Mouse (Mus musculus): Measurements from ENCODE around the gene Dctn2. TPM values are rescaled to one million over a fixed set of nuclear protein-coding genes. Genes with fewer than 3 reads are reported as not detected.

Gene Dctn2
- polyA plus RNA-seq, 1 experiment from 2014 or later, result 358 TPM

- no peaks in the 10 kb centered on the region for H3K9me3 ChIP-seq (ENCODE audit: control insufficient read depth, low read length)
- H3K4me3 ChIP-seq (ENCODE audit: low read length), result no peak overlapping the region
- no peak overlapping the region for H3K9ac ChIP-seq (ENCODE audit: low read depth, low read length)
- no peak overlapping the region for H3K4me2 ChIP-seq (ENCODE audit: low read length)
- no peak overlapping the region for H3K27ac ChIP-seq (ENCODE audit: low read depth, low read length)
- WGBS, result 77% methylated on average over 2 of the region's 2 CpGs
- no peak for ATAC-seq
- peaks cover 4% of the 10 kb centered on the region; the same call in 1 of the 2 replicates for H3K4me1 ChIP-seq (ENCODE audit: control insufficient read depth, insufficient read depth, low read depth, low read length)
- H3K27me3 ChIP-seq (replicated peaks; ENCODE audit: control insufficient read depth, insufficient read depth, low read length), result 0 out of 2 replicates have a peak, but pooled peaks cover 2% of the 10 kb centered on the region
- no peaks in the 10 kb centered on the region for H3K36me3 ChIP-seq (ENCODE audit: control insufficient read depth, insufficient read depth, low read length)
Measured at GRCm38 (mm10) chr10:127317277-127317676, 51.1 kb downstream of the Dctn2 start.

- no peak for ATAC-seq
- no peaks in the 10 kb centered on the region for H3K36me3 ChIP-seq (ENCODE audit: control insufficient read depth, insufficient read depth, low read length)
- no peak overlapping the region for H3K9ac ChIP-seq (ENCODE audit: low read depth, low read length)
- 57% methylated on average over 4 of the region's 4 CpGs for WGBS
- no peaks in the 10 kb centered on the region for H3K4me1 ChIP-seq (ENCODE audit: control insufficient read depth, insufficient read depth, low read depth, low read length)
- no peak overlapping the region for H3K4me2 ChIP-seq (ENCODE audit: low read length)
- H3K9me3 ChIP-seq (ENCODE audit: control insufficient read depth, low read length), result no peaks in the 10 kb centered on the region
- H3K27me3 ChIP-seq (replicated peaks; ENCODE audit: control insufficient read depth, insufficient read depth, low read length), result peaks cover 5% of the 10 kb centered on the region; the same call in 1 of the 2 replicates
- H3K27ac ChIP-seq (ENCODE audit: low read depth, low read length), result no peak overlapping the region
- no peak overlapping the region for H3K4me3 ChIP-seq (ENCODE audit: low read length)
Measured at GRCm38 (mm10) chr10:127318009-127318408, 51.8 kb downstream of the Dctn2 start.

- no peak overlapping the region for H3K27ac ChIP-seq (ENCODE audit: low read depth, low read length)
- H3K36me3 ChIP-seq (ENCODE audit: control insufficient read depth, insufficient read depth, low read length), result no peaks in the 10 kb centered on the region
- no peak for ATAC-seq
- H3K4me3 ChIP-seq (ENCODE audit: low read length), result no peak overlapping the region
- H3K27me3 ChIP-seq (replicated peaks; ENCODE audit: control insufficient read depth, insufficient read depth, low read length), result peaks cover 16% of the 10 kb centered on the region
- no peaks in the 10 kb centered on the region for H3K4me1 ChIP-seq (ENCODE audit: control insufficient read depth, insufficient read depth, low read depth, low read length)
- H3K9ac ChIP-seq (ENCODE audit: low read depth, low read length), result no peak overlapping the region
- no peaks in the 10 kb centered on the region for H3K9me3 ChIP-seq (ENCODE audit: control insufficient read depth, low read length)
- H3K4me2 ChIP-seq (ENCODE audit: low read length), result no peak overlapping the region
- WGBS, result 80% methylated on average over 7 of the region's 7 CpGs
Measured at GRCm38 (mm10) chr10:127319969-127320368, 53.8 kb downstream of the Dctn2 start.

DNA sequence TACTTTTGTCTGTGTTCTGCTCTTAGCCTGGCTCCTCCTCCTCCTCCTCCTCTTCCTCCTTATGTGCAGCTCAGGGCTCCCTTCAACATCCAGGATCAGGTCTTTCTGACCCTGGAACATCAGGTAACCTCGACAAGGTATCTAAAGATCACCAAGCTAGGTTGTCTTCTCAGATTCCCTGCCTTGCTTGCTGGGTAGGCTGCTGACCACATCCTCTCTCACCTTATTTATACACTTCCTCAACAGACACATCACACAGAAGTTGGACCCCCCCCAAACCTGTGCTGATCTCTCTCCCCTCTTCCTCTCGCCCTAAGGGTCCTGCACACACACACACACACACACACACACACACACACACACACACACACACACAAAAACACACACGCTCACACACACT is 55.5 kb downstream of the Dctn2 start, which contains the start of gene Arhgap9:
Arhgap9 (plus strand) TSS at position 344 of the 400 bp plus-strand sequence.
- Histone ChIP-seq H3K9ac (ENCODE audit: low read depth, low read length) (no peak within 1 kb of the TSS), H3K4me3 (ENCODE audit: low read length) (no peak within 1 kb of the TSS), H3K27me3 (replicated peaks; ENCODE audit: control insufficient read depth, insufficient read depth, low read length) (peaks cover 30% of the 10 kb centered on the region), H3K4me2 (ENCODE audit: low read length) (no peak within 1 kb of the TSS), H3K4me1 (ENCODE audit: control insufficient read depth, insufficient read depth, low read depth, low read length) (peaks cover 8% of the 10 kb centered on the region), H3K36me3 (ENCODE audit: control insufficient read depth, insufficient read depth, low read length) (no peaks in the 10 kb centered on the region), H3K9me3 (ENCODE audit: control insufficient read depth, low read length) (no peaks in the 10 kb centered on the region), H3K27ac (ENCODE audit: low read depth, low read length) (no peak within 1 kb of the TSS)
- no peak for ATAC-seq
- WGBS, result 87% methylated on average over 3 of the region's 3 CpGs

- 66% methylated on average over 13 of the region's 13 CpGs for WGBS
Measured at GRCm38 (mm10) chr10:127322178-127322577, 56.0 kb downstream of the Dctn2 start.

DNA sequence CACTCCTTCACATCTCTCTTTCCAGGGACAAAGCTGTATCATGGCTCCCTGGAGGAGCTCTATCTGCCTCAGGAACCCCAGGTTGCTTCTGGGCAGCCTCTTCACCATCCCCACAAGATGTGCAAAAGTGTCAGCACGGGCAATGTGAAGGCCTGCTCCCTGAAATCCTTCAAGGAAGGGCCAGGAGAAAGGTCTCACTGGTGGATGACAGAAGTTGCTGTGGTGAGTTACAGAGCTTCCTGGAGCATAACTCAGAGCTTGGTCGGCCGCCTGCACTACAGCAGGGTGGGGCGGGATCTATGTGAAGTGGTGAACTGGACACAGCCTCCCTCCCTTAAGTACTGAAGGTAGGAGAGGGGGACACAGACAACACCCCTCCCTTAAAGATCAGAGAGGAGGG is 56.5 kb downstream of the Dctn2 start:
- Histone ChIP-seq H3K27ac (ENCODE audit: low read depth, low read length) (no peak overlapping the region), H3K4me1 (ENCODE audit: control insufficient read depth, insufficient read depth, low read depth, low read length) (peaks cover 10% of the 10 kb centered on the region), H3K9ac (ENCODE audit: low read depth, low read length) (no peak overlapping the region), H3K4me2 (ENCODE audit: low read length) (no peak overlapping the region), H3K36me3 (ENCODE audit: control insufficient read depth, insufficient read depth, low read length) (no peaks in the 10 kb centered on the region), H3K4me3 (ENCODE audit: low read length) (no peak overlapping the region), H3K9me3 (ENCODE audit: control insufficient read depth, low read length) (0 out of 2 replicates have a peak, but pooled peaks cover 2% of the 10 kb centered on the region), H3K27me3 (replicated peaks; ENCODE audit: control insufficient read depth, insufficient read depth, low read length) (peaks cover 37% of the 10 kb centered on the region)
- 85% methylated on average over 4 of the region's 4 CpGs for WGBS
- no peak for ATAC-seq

More at GRCm38 (mm10) chr10:127322178-127322577, 56.0 kb downstream of the Dctn2 start:
- Histone ChIP-seq H3K9ac (ENCODE audit: low read depth, low read length) (no peak overlapping the region), H3K36me3 (ENCODE audit: control insufficient read depth, insufficient read depth, low read length) (no peaks in the 10 kb centered on the region), H3K9me3 (ENCODE audit: control insufficient read depth, low read length) (0 out of 2 replicates have a peak, but pooled peaks cover under 1% of the 10 kb centered on the region), H3K4me1 (ENCODE audit: control insufficient read depth, insufficient read depth, low read depth, low read length) (peaks cover 10% of the 10 kb centered on the region), H3K27ac (ENCODE audit: low read depth, low read length) (no peak overlapping the region), H3K4me3 (ENCODE audit: low read length) (no peak overlapping the region), H3K27me3 (replicated peaks; ENCODE audit: control insufficient read depth, insufficient read depth, low read length) (peaks cover 32% of the 10 kb centered on the region), H3K4me2 (ENCODE audit: low read length) (no peak overlapping the region)
- no peak for ATAC-seq

DNA sequence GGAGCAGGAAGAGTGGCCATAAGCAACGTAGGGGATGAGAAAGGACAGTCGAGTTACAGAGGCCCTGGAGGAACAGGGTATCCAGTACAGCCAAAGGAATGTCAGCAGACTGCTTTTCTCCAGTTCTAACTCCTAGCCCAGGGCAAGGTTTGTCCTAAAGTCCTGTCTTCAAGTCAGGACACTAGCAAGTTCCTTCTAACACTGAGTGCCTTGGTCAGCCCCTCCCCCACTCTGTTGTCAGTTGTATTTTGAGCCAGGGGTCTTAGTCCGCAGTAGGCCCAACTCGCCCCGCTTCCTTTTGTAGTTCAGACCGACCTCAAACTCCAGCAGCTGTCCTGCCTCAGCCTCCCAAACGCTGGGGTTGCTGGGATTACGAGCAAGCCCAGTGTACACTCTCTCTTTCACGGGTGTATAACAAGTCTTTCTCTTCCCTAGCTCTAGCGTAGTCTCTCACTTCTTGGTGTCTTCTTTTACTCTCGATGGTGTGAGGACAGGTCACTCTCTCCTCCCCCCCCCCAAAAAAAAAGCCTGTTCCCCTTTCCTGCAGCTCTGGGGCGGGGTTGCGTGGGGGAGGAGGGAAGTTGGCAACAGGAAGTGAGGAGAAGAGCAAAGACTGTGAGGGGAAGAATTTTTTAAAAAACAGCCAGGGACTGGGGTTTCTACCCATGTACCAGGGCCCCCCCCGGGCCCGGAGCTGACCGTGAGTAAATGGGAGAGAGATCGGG is 57.1 kb downstream of the Dctn2 start:
- Histone ChIP-seq H3K27ac (ENCODE audit: low read depth, low read length) (no peak overlapping the region), H3K27me3 (replicated peaks; ENCODE audit: control insufficient read depth, insufficient read depth, low read length) (peaks cover 44% of the 10 kb centered on the region)
- WGBS, result 82% methylated on average over 17 of the region's 17 CpGs

GRCm38 (mm10) chr10:127324495-127324894 is 58.3 kb downstream of the Dctn2 start:
- H3K4me2 ChIP-seq (ENCODE audit: low read length), result no peak overlapping the region
- H3K4me1 ChIP-seq (ENCODE audit: control insufficient read depth, insufficient read depth, low read depth, low read length), result peaks cover 10% of the 10 kb centered on the region
- 0 out of 2 replicates have a peak, but pooled peaks cover 2% of the 10 kb centered on the region for H3K9me3 ChIP-seq (ENCODE audit: control insufficient read depth, low read length)
- no peaks in the 10 kb centered on the region for H3K36me3 ChIP-seq (ENCODE audit: control insufficient read depth, insufficient read depth, low read length)
- peaks cover 53% of the 10 kb centered on the region for H3K27me3 ChIP-seq (replicated peaks; ENCODE audit: control insufficient read depth, insufficient read depth, low read length)
- no peak overlapping the region for H3K27ac ChIP-seq (ENCODE audit: low read depth, low read length)
- H3K9ac ChIP-seq (ENCODE audit: low read depth, low read length), result no peak overlapping the region
- ATAC-seq, result no peak
- no peak overlapping the region for H3K4me3 ChIP-seq (ENCODE audit: low read length)
- WGBS, result 24% methylated on average over 3 of the region's 7 CpGs

More for the DNA sequence above, 57.1 kb downstream of the Dctn2 start:
- peaks cover 10% of the 10 kb centered on the region for H3K4me1 ChIP-seq (ENCODE audit: control insufficient read depth, insufficient read depth, low read depth, low read length)
- 0 out of 2 replicates have a peak, but pooled peaks cover 2% of the 10 kb centered on the region for H3K9me3 ChIP-seq (ENCODE audit: control insufficient read depth, low read length)
- no peak overlapping the region for H3K4me3 ChIP-seq (ENCODE audit: low read length)
- no peak for ATAC-seq
- no peak overlapping the region for H3K9ac ChIP-seq (ENCODE audit: low read depth, low read length)
- no peaks in the 10 kb centered on the region for H3K36me3 ChIP-seq (ENCODE audit: control insufficient read depth, insufficient read depth, low read length)
- H3K4me2 ChIP-seq (ENCODE audit: low read length), result no peak overlapping the region

DNA sequence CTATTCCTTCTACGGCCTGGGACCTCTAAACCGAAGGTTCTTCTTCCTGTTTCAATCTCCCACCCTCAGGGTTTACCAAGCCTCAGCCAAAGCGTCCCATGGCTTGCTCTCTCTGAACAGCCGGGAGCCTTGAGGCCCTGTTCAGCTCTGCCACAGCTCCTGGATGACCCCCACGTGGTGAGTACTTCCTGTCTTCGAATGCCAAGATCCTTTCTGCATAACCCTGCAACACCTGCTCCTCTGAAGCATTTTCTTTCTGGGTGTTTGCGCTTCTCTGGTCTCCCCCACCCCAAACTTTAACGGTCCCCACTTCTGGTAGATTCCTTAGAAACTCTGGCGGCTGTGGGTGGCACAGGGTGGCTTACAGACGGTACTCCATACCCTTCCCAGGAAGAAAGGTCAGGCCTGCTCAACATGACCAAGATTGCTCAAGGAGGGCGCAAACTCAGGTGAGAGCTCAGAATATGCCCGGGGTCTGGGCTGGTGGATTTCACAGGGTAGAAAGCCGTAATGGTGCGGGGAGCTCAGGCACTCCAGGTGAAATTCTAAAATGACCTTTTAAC is 59.4 kb downstream of the Dctn2 start:
- Histone ChIP-seq H3K4me1 (ENCODE audit: control insufficient read depth, insufficient read depth, low read depth, low read length) (peaks cover 10% of the 10 kb centered on the region), H3K27ac (ENCODE audit: low read depth, low read length) (no peak overlapping the region), H3K4me2 (ENCODE audit: low read length) (no peak overlapping the region; the same call in 1 of the 2 replicates), H3K36me3 (ENCODE audit: control insufficient read depth, insufficient read depth, low read length) (no peaks in the 10 kb centered on the region), H3K9me3 (ENCODE audit: control insufficient read depth, low read length) (0 out of 2 replicates have a peak, but pooled peaks cover 2% of the 10 kb centered on the region), H3K27me3 (replicated peaks; ENCODE audit: control insufficient read depth, insufficient read depth, low read length) (peaks cover 56% of the 10 kb centered on the region), H3K4me3 (ENCODE audit: low read length) (no peak overlapping the region), H3K9ac (ENCODE audit: low read depth, low read length) (no peak overlapping the region)
- WGBS, result 27% methylated on average over 14 of the region's 14 CpGs
- no peak for ATAC-seq
